Mouse (Mus musculus) cerebellum, adult 8-10 months (tissue): ENCODE measurements at regions not wholly inside any gene's neighbourhood (a gene's known extent, or its start where the extent isn't known, plus 50 kb on each side); places are given as distances from the start of the nearest gene placed in this dataset.

Source experiments
- DNase-seq: peaks from one replicate; pipeline ENCODE4 v3.0.0; 2022

DNA sequence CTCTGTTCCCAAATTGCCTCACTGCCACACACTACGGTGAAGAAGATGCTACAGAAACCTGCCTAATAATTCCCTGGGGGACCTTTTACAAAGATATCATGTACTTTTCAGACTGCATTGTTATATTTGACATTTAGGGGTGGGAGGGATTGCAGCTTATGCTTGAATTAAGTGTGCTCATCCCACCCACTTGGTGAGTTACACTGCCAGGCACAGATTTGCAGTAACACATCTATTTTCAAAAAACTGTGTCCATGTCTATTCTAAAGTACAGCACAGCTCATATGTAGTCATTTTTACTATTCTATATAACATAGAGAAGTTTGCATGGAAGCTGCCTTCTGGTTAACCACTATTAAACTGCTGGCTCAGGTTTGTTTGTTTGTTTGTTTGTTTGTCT, 404.3 kb upstream of the Xrcc4 start:
- no peak for DNase-seq

DNA sequence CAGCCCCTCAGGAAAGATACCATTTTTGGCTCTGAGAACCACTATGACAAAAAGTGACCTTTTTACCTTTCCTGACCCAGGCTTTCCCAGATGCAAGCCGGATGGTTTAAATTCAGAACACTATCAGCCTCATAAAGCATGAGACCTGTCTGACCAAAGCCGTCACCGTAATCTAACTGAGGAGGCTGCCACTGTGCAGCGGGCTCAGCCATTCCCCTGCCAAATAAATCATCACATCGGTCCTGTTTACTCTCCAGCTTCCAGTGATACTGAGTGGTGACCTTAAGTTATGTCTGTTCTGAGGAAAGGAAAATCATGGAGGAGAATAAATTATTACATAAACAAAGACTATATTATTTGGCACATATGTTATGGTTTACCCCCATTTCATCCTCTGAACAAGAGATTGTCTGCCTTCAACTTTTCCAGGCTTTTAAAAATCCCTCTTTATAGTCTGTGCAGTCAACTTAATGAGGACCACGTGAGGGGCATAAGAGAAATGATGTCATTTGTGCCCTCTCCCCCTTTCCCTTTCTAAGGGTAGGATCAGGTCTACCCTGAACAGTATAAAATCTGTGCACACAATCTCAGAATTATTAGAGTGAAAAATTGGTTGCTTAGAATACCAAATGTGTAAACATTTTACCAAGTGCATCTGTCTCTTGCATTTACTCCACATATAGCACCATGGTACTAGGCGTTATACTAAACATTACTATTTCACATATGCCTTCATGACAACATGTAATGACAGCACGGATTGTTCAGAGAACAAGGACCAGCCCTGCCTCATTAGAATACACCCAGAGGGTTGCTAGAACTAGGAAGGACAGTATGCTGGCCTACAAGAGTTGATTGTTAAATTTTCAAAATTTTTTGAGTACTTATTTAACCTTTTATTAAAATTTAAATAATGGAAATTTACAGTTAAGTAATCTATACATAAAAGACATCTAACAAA, 401.9 kb upstream of the Xrcc4 start:
- no peak for DNase-seq

GRCm38 (mm10) chr13:90480484-90480883, 391.1 kb upstream of the Xrcc4 start:
- no peak for DNase-seq

DNA sequence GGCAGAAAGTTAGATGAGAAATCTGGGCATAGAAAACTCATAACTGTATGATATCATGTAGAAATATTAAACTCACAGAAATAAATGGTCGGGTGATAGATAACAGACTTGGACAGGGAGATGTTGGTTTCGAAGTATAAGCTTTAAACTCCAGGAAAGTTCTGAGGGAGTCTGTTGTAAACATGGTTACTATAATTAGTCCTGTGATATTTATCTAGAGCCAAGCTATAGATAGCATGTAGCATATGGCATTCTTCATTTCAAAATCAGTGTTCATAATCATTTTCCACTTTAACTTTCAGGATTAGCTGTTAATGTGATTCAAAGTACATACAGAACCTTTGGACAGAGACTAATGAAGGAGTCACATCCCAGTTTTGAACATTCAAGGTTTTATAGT, 387.5 kb upstream of the Xrcc4 start:
- no peak for DNase-seq

DNA sequence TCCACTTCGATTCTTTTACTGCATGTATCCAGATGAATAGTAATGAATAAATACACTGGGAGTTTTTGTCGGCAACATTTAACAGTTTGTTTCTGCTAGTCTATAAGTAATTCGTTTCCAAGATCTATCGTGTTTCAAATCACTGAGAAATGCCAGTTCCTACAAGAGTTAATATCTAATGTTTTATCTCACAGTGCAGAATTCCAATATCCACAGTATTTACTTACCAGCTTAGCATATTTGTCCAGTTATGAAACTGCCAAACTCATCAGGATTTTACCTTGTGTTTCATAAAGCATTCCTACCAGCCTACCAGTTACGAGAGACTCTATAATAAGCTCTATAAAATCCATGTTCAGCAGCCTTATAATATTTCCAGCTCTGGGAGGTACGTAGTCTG, 385.1 kb upstream of the Xrcc4 start:
- DNase-seq: no peak

DNA sequence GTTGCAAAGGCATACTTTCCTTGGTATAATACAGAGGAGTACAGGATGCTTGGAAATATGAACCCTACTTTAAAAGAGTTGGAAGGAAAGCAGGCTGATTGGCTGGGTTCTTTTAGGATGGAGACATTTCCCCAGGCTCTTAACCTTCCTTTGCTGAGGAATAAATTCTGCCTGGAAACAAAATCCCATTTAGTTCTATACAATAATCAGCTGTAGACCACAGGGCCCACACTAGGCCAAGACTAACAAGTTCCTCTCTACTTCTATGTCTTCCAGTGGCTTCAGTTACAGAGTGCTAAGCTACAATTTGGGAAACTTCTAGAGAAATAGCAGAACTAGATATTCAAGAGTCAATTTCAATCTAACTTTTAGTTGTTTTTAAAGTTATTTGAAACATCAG, 384.6 kb upstream of the Xrcc4 start:
- DNase-seq: no peak

DNA sequence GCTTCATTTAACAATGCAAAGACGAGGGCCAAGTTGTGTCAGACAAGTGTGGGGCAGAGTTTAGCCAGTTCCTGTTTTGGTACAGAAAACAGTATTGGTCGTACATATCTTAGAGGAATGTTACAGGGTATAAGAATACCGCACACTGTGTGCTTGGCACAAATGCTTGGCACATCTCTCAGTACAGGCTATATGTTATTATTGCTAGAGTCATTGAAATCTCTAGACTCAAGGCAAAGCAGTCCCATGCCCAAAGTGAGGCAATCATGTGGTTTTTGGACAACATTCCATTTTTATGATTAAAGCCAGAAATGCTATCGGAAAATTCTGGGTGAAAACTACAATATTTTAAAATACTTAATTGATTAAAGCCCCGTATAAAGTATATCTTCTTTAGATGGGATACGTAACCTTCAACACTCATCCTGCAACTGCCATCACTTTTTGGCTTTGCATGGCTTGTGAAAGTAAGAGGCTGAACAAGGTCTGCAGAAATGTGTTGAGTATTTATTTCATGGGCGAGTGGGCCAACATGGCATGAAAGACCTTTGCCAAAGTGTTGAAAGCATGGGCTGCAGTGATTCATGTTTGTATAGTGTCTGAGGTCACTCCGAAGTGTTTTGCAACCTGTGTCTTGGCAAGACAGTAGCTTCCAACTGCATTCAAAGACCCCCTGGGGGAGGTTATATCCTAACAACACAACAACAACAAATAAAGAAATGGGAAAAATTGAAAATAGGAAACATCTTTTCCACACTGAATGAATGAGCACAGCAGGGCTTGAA, 383.8 kb upstream of the Xrcc4 start:
- DNase-seq: no peak

- DNase-seq: no peak
Measured at GRCm38 (mm10) chr13:90466096-90466495, 376.7 kb upstream of the Xrcc4 start.

GRCm38 (mm10) chr13:90464051-90464450, 374.6 kb upstream of the Xrcc4 start:
- no peak for DNase-seq

DNA sequence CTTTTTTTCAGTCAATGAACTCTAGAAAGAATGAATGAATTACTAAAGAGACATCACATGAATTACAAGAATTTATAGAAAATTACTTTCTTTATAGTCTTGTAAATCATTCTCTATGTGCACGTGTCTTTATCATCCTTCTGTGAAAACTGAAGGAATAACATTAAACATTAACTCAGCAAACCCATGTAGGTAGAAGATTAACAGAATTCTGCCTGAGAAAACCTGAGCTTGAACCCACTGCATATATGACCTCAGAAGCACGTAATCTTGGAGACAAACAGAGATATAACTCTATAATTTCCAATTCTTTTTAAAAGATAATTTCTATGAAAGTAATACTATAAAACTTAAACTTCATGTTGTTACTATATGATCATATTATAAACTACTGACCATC, 374.0 kb upstream of the Xrcc4 start:
- no peak for DNase-seq

GRCm38 (mm10) chr13:90454631-90455030, 365.2 kb upstream of the Xrcc4 start:
- DNase-seq: no peak

DNA sequence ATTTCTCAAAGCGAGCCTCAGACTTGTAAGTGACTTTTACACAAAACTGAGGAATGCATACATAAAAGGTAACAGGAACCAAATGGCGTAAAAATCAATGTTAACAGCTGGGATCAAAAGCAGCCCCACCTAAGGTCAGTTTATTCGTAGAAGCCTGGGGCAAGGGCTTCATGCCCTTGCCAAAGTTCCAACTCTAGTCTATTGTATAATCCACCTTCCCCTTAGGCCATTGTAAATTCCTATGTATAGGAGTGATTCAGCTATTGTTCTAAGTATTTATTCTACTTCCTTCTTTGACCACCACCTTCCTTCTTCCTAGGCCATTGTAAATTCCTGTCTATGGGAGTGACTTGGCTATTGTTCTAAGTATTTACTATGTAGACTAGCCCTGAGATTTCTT, 337.5 kb upstream of the Xrcc4 start:
- DNase-seq: no peak

DNA sequence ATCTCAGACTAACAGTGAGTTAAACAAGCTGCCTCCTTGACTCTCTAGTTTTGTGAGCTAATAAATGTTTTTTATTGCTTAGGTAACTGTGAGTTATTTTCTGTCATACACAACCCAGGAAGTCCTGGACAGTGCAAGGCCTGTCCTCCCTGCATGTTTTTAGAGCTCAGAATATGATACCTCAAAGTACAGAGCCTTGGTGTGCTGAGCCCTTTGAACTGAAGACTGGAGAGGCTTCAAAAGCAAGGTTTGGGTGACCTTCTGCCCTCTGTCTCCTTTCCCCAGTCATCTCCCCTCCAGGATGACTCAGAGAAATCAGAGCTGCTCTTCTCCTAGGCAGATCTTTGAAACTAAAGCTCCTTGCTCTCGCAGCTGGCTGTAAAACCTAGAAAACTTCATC, 336.0 kb upstream of the Xrcc4 start:
- no peak for DNase-seq

DNA sequence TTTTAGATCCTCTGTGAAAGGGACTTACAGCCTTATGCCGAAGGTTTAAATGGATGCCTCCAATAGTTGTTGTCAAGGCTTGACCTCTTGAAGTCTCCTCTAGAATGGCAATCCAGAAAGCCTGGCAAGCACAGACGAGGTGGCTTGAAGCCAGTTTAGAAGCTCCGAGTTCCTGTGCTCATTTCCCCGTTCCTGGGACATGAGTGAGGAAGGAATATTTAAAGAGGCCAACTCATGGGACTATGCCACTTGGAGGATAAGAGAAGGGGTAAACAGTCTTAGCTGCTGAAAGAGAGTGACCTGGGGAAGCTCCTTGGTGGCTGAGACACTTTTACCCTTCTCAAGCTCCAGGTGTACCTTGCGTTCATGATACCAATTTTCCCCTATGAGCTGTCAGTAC, 335.1 kb upstream of the Xrcc4 start:
- DNase-seq: no peak

GRCm38 (mm10) chr13:90420966-90421365, 331.6 kb upstream of the Xrcc4 start:
- DNase-seq: no peak

DNA sequence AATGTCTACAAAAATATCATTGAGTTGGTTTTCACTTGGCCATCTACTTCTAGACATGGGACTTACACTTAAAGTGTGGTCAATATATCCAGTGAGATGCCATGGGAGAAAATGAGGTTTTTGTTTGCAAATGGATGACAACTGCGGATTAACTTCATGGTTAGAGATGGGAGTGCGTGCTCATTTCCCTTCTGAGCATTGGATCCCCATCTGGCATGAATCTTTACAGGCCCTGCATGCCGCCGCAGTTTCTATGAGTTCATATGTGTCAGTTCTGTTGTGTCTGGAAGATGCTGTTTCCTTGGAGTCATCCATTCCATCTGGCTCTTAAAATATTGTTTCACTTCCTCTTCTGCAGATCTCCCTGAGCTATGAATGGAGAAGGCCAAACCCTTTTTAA, 315.0 kb upstream of the Xrcc4 start:
- no peak for DNase-seq

DNA sequence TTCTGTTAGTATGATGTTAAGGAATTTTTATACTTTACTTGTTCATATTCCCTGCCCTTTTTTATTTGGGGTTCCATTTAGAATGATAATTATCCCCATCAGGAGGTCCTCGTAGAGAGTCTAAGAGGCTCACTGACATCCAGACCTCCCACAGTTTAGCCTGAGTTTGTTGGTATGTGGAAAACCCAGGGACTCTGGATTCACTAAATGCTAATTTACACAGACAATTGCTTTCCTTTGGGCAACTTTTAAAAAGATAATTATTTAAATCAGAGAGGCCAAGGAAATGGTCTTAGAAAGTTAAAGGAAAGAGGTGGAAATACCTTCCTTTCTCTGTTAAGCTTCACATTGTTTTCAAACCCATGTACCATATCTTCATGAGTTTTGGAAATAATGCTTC, 312.7 kb upstream of the Xrcc4 start:
- DNase-seq: no peak

DNA sequence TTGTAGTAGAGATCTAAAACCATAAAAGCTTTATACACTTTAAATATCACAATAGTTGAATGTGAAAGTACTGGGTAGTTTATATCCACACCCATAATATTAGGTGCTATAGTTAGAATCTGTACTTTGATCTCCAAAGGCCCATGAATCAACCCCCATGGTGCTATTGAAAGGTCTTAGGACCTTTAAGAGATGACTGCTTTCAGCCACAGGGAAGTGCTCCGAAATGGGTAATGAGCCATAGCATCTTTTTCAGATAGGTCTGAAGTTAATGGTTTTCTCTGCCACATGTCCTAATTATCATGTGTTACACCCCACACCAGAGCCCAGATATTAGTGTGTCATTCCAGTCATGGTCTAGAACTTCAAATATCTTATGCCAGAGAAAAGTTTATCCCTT, 312.1 kb upstream of the Xrcc4 start:
- DNase-seq: no peak

DNA sequence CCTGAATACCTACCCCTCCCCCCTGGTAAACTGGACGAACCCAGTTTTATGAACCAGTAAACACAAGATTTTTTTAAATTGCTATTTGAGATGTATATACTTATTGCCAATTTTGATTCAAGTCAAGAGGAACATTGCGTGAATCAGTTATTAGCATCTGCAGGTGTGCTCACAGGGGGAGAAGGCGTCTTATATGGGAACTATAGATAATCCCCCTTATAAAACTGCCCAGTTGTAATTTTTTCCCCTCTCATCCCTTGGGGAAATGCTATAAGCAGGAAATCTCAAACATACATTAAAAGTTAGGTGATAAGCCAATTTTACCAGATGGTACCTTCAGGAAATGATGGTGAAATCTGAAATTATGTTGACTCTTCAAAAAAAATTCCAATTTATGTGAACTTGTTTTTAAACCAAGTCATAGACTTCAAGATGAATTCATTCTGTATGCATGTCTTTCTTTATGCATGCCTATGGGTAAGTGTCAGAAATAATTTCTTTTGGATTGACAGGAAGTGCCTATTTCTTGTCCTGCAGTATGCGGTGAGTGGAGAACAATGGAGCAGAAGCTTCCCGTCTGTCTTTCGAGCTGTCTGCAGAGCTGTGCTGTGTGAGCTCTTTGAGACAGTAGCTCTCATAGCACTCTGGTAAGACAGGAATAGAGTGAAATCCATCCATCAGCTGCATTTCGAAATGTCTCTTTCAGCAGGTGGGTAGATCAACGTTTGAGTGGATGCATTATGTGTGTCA, 306.0 kb upstream of the Xrcc4 start:
- no peak for DNase-seq

DNA sequence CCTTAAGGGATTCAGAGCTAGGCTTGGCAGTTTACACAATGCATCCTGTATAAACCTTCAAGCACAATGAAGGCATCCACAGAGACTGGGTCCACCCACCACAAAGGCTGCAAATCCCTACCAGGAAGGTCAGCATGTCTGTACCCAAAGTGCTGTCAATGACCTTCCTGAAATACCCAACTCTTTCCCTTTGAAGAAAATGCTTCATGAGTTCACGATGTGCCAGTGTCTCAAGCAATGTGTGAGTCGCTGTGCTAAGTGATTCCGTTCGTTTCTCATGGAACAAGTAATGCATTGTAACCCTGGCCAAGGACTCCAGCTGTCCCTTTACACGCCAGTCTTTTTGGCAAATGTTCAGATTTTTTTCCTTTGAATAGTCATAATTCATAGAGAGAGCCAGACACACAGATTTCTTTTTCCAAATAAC, 305.4 kb upstream of the Xrcc4 start:
- no peak for DNase-seq

DNA sequence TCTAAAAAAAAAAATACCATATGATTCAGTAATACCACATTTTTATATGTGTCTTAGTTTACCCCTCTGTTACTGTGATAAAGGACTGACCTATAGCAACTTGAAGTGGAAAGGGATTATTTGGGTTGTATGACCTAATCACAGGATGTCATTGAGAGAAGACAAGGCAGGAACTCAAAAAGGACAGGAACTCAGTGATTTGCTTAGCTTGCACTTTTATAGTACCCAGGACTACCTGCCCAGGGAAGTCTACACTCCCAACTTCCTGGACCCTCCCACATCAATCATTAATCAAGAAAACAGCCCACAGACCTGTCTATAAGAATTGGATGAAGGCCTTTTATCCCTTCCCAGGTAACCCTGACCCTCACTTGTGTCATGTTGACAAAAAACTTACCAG, 303.0 kb upstream of the Xrcc4 start:
- DNase-seq: no peak

- no peak for DNase-seq
Measured at GRCm38 (mm10) chr13:90376619-90377018, 287.2 kb upstream of the Xrcc4 start.

DNA sequence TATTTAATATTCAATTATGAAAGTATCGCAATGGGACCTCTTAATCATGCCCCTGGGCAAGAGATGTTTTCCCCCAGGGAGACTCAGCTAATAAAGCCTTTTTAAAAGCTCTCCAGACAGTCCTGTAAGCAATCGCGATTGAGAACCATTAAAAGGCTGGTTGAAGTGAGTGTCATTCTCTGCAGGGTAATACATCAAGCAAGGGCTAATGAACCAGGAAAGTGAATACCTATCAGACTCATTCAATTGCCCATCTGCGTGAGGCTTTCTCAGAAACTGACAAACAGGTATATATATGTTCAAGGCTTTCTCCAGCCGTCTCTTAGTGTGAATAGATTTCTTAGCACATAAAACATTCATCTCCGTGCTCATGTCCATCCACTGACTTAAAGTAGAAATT, 286.8 kb upstream of the Xrcc4 start:
- no peak for DNase-seq
